Mouse (Mus musculus): Measurements from ENCODE around the gene Gm43638.

DNA sequence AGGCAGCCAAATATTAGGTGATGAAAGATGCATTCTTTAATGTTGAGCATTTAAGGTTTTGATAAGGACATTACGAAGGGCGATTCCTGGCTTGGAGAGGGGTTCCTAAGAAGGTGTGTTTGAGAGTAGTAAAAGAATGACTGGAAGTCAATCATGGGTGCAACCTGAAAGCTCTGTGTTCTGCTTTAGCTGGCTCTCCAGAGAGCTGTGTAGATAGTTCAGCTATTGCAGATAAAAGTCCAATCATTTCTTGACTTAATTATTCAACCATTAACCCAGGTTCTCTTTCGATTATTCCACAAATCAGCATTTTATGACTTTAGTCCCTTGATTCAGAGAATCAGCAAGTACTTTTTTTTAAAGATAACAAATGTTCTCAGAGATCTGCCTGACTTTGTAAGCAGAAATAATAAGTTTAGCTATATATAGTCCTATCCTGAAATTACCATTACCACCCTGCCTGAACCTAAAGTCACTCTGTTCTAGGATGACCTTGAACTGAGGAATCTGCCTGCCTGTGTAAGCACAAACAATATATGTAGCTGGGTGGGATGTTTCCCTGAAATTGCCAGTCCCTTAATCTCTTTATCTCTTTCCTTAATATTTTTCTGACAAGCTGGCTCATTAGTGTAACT lies 30.3 kb downstream of the Gm43638 start:
- no peak for TF ChIP-seq POLR2A (IDR thresholded peaks at IDR 0.05; ENCODE audit: insufficient read depth, low read depth, low read length)
- TF ChIP-seq CTCF (IDR thresholded peaks at IDR 0.05; ENCODE audit: insufficient read depth, low read depth, low read length), result no peak

All from olfactory bulb, adult 2 months (tissue).